Mouse (Mus musculus) neural tube, embryonic 12.5 days (tissue): ENCODE results near the gene Ppil4. TPM values are rescaled to one million over a fixed set of nuclear protein-coding genes. Genes with fewer than 3 reads are reported as not detected.

Experiments used
- ATAC-seq: fragments of 200-750 bp; cut with Nextera tagmentation; 2 replicates; pipeline ENCODE4 v1.8.0; 2017; ENCODE audit warnings: low read depth, mild to moderate bottlenecking, moderate TSS enrichment, moderate library complexity; ENCODE audit not compliant: low FRiP score
- H3K27ac ChIP-seq: fragments of 300-500 bp; sonication (generic); 2 replicates; pipeline ENCODE4 v1.5.1; 2016
- H3K27me3 ChIP-seq: fragments of 300-500 bp; sonication (generic); replicated peaks from 2 replicates; pipeline ENCODE4 v1.6.1; 2016; ENCODE audit warnings: mild to moderate bottlenecking
- H3K36me3 ChIP-seq: fragments of 300-500 bp; sonication (generic); 2 replicates; pipeline ENCODE4 v1.6.1; 2016; ENCODE audit warnings: mild to moderate bottlenecking
- H3K4me1 ChIP-seq: fragments of 300-500 bp; sonication (generic); 2 replicates; pipeline ENCODE4 v1.6.1; 2016
- H3K4me2 ChIP-seq: fragments of 300-500 bp; sonication (generic); replicated peaks from 2 replicates; pipeline ENCODE4 v1.6.1; 2016; ENCODE audit warnings: mild to moderate bottlenecking
- H3K4me3 ChIP-seq: fragments of 300-500 bp; sonication (generic); 2 replicates; pipeline ENCODE4 v1.5.1; 2016
- H3K9ac ChIP-seq: fragments of 300-500 bp; sonication (generic); 2 replicates; pipeline ENCODE4 v1.6.1; 2016; ENCODE audit warnings: mild to moderate bottlenecking
- H3K9me3 ChIP-seq: fragments of 300-500 bp; sonication (generic); 2 replicates; pipeline ENCODE4 v1.6.1; 2016; ENCODE audit warnings: mild to moderate bottlenecking
- WGBS: fragments of 180-500 bp; shearing (Covaris S2); methylation state at CpG from one replicate; pipeline ENCODE4 v1.1.7; 2016; 5-methylcytosine and 5-hydroxymethylcytosine counted together
- microRNA-seq: library from miRNA; unstranded; fragments of <30 nt; microRNA quantifications from one replicate; pipeline ENCODE4, GENCODE M21; 2017
- polyA plus RNA-seq: library from polyadenylated mRNA; unstranded; fragments of >200 nt; fragmentation: Nextera tagmentation; extraction: Ambion mirVana; gene quantifications from 2 replicates; pipeline ENCODE4 v1.2.1, GENCODE M21; 2016

Gene Ppil4
- polyA plus RNA-seq, 1 experiment from 2014 or later: 52.4 TPM

GRCm38 (mm10) chr10:7866762-7867665 is 74.3 kb downstream of the Ppil4 start:
- H3K4me2 ChIP-seq: peak overlapping the region; percentile 81
- H3K27me3 ChIP-seq: peaks cover 17% of the 10 kb centered on the region
- H3K36me3 ChIP-seq: no peaks in the 10 kb centered on the region
- H3K4me3 ChIP-seq: peak overlapping the region; percentile 37
- peaks cover 9% of the 10 kb centered on the region for H3K4me1 ChIP-seq
- 18% methylated on average over 50 of the region's 50 CpGs for WGBS
- peak overlapping the region; percentile 53 for H3K9ac ChIP-seq
- ATAC-seq: peak; percentile 33; the same call in 1 of the 2 replicates
- no peak overlapping the region for H3K27ac ChIP-seq
- H3K9me3 ChIP-seq: no peaks in the 10 kb centered on the region

- no peaks in the 10 kb centered on the region for H3K36me3 ChIP-seq
- no peak overlapping the region for H3K27ac ChIP-seq
- H3K4me2 ChIP-seq: peak overlapping the region; percentile 81
- peak overlapping the region; percentile 37 for H3K4me3 ChIP-seq
- H3K27me3 ChIP-seq: peaks cover 17% of the 10 kb centered on the region
- ATAC-seq: no peak
- H3K9me3 ChIP-seq: no peaks in the 10 kb centered on the region
- WGBS: 25% methylated on average over 21 of the region's 21 CpGs
- H3K9ac ChIP-seq: peak overlapping the region; percentile 53
- peaks cover 9% of the 10 kb centered on the region for H3K4me1 ChIP-seq
These were observed 75.0 kb downstream of the Ppil4 start for GRCm38 (mm10) chr10:7867666-7868030.

- H3K4me3 ChIP-seq: no peak overlapping the region
- peaks cover 9% of the 10 kb centered on the region for H3K4me1 ChIP-seq
- H3K9ac ChIP-seq: no peak overlapping the region
- no peaks in the 10 kb centered on the region for H3K36me3 ChIP-seq
- H3K27ac ChIP-seq: no peak overlapping the region
- no peak overlapping the region for H3K4me2 ChIP-seq
- peaks cover 17% of the 10 kb centered on the region for H3K27me3 ChIP-seq
- H3K9me3 ChIP-seq: no peaks in the 10 kb centered on the region
- WGBS: 69% methylated on average over 8 of the region's 8 CpGs
- no peak for ATAC-seq
These were observed 77.1 kb downstream of the Ppil4 start for GRCm38 (mm10) chr10:7869746-7870145.

- 80% methylated on average over 11 of the region's 11 CpGs for WGBS
- no peak overlapping the region for H3K27ac ChIP-seq
- no peaks in the 10 kb centered on the region for H3K36me3 ChIP-seq
- no peak overlapping the region for H3K9ac ChIP-seq
- H3K4me2 ChIP-seq: no peak overlapping the region
- H3K9me3 ChIP-seq: no peaks in the 10 kb centered on the region
- H3K4me1 ChIP-seq: peaks cover 9% of the 10 kb centered on the region
- no peak overlapping the region for H3K4me3 ChIP-seq
- peaks cover 17% of the 10 kb centered on the region for H3K27me3 ChIP-seq
- no peak for ATAC-seq
These were observed 78.1 kb downstream of the Ppil4 start for GRCm38 (mm10) chr10:7870571-7871315.

GRCm38 (mm10) chr10:7871381-7872020 is 78.8 kb downstream of the Ppil4 start:
- H3K4me1 ChIP-seq: peaks cover 9% of the 10 kb centered on the region
- H3K36me3 ChIP-seq: no peaks in the 10 kb centered on the region
- WGBS: 85% methylated on average over 5 of the region's 5 CpGs
- H3K4me3 ChIP-seq: no peak overlapping the region
- ATAC-seq: no peak
- H3K9me3 ChIP-seq: no peaks in the 10 kb centered on the region
- H3K4me2 ChIP-seq: no peak overlapping the region
- H3K27me3 ChIP-seq: peaks cover 17% of the 10 kb centered on the region
- no peak overlapping the region for H3K9ac ChIP-seq
- H3K27ac ChIP-seq: no peak overlapping the region

Small RNAs within 50 kb of the gene (microRNA-seq; reads per million reads assigned to microRNA genes)
- gene Mir5104: 1.1 reads per million

Other genes with a start within 250 kb of the Ppil4 start
- 21.9 and 27.1 TPM in 2 replicates for gene Lrp11, start 203.1 kb upstream of the Ppil4 start, polyA plus RNA-seq
- 40.5 and 43.2 TPM in 2 replicates for gene Nup43, start 125.4 kb upstream of the Ppil4 start, polyA plus RNA-seq
- 143 and 153 TPM in 2 replicates for gene Pcmt1, start 111.8 kb upstream of the Ppil4 start, polyA plus RNA-seq
- gene Lats1, start 111.7 kb upstream of the Ppil4 start, polyA plus RNA-seq: 12.7 and 13.7 TPM in 2 replicates
- 50.9 and 53.9 TPM in 2 replicates for gene Katna1, start 66.9 kb upstream of the Ppil4 start, polyA plus RNA-seq
- gene Ginm1, start 67 bp upstream of the Ppil4 start, polyA plus RNA-seq: 53.8 and 54.4 TPM in 2 replicates
- gene Zc3h12d, start 39.6 kb downstream of the Ppil4 start, polyA plus RNA-seq: 0.05 and 0.09 TPM in 2 replicates
- 18.3 and 19.4 TPM in 2 replicates for gene Tab2, start 163.3 kb downstream of the Ppil4 start, polyA plus RNA-seq